ENCODE assay signal across 8 mouse cellular contexts in the genomic region with DNA sequence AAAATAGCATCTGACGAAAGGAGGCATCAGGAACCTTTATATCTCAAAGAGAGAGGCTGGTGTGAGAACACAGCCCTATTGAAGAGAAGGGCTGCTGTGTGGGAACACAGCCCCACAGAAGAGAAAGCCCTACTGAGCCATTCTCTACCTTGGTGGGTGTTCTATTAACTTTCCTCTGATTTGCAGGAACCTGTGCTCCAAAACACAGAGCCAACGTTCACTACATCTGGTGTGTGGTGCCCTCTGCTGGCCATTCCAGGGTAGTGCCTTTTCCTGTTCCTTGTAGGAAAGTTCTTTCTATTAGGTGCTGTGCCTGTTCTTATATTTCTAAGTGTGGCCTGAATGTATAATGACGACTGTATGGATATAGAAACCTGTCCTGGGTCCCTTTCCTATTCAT. TPM values are rescaled to one million over a fixed set of nuclear protein-coding genes. Genes with fewer than 3 reads are reported as not detected.
A peak's percentile ranks its signal among the peaks of the same experiment; 100 is the strongest.
DNase-seq lines count a peak whose midpoint lies in the region; ATAC-seq lines count a peak whose summit lies in the region.

No protein-coding gene starts in this region.

- no peaks in the 10 kb centered on the region for H3K9me3 ChIP-seq in intestine, embryonic 16.5 days (ENCODE audit: control insufficient read depth, low read length)
- H3K9me3 ChIP-seq in midbrain, embryonic 14.5 days (ENCODE audit: control insufficient read depth, low read length): no peaks in the 10 kb centered on the region

- 30% methylated on average over 3 of the region's 3 CpGs for WGBS in intestine, embryonic 16.5 days
- WGBS in midbrain, embryonic 14.5 days: 27% methylated on average over 3 of the region's 3 CpGs

- ATAC-seq in intestine, embryonic 16.5 days: peak; percentile 57; the same call in 1 of the 2 replicates
- peak; percentile 62; the same call in 1 of the 2 replicates for ATAC-seq in midbrain, embryonic 14.5 days (ENCODE audit: low FRiP score, low TSS enrichment)

- no peak overlapping the region for H3K4me2 ChIP-seq in intestine, embryonic 16.5 days (ENCODE audit: low read depth, low read length)
- no peak overlapping the region for H3K4me2 ChIP-seq in midbrain, embryonic 14.5 days (ENCODE audit: low read length)

- no peak overlapping the region for H3K27ac ChIP-seq in intestine, embryonic 16.5 days (ENCODE audit: low read length)
- H3K27ac ChIP-seq in midbrain, embryonic 14.5 days (replicated peaks; ENCODE audit: low read depth, low read length): no peak overlapping the region

- peak; percentile 53 for DNase-seq in 3134 (ENCODE audit: extremely low read depth, insufficient read length, low spot score)
- DNase-seq in adrenal gland, adult 2 months: peak; percentile 79
- DNase-seq in embryo, embryonic 10.5 days (ENCODE audit: low spot score): peak; percentile 92
- DNase-seq in gastrocnemius, postnatal 4 days (ENCODE audit: low spot score in 2 of 2): peak; percentile 57 to 79
- DNase-seq in left cerebral cortex, postnatal 25 days (ENCODE audit: low spot score in 2 of 2): peak; percentile 81 to 87
- peak; percentile 94 for DNase-seq in midbrain, embryonic 14.5 days
- DNase-seq in spleen, adult 12 weeks (ENCODE audit: low spot score): peak; percentile 54

- no peak overlapping the region for H3K4me3 ChIP-seq in intestine, embryonic 16.5 days (ENCODE audit: low read length)
- H3K4me3 ChIP-seq in midbrain, embryonic 14.5 days (replicated peaks; ENCODE audit: low read depth, low read length): no peak overlapping the region

- H3K4me1 ChIP-seq in intestine, embryonic 16.5 days (ENCODE audit: control insufficient read depth, insufficient read depth, low read length): no peaks in the 10 kb centered on the region; the same call in 1 of the 2 replicates
- H3K4me1 ChIP-seq in midbrain, embryonic 14.5 days (ENCODE audit: control insufficient read depth, insufficient read depth, low read length): no peaks in the 10 kb centered on the region

- H3K9ac ChIP-seq in intestine, embryonic 16.5 days (ENCODE audit: low read depth, low read length): no peak overlapping the region
- H3K9ac ChIP-seq in midbrain, embryonic 14.5 days (replicated peaks; ENCODE audit: low read length): no peak overlapping the region

- no peaks in the 10 kb centered on the region for H3K36me3 ChIP-seq in intestine, embryonic 16.5 days (ENCODE audit: control insufficient read depth, insufficient read depth, low read length)
- H3K36me3 ChIP-seq in midbrain, embryonic 14.5 days (ENCODE audit: control insufficient read depth, insufficient read depth, low read length): no peaks in the 10 kb centered on the region

- intact Hi-C loops in left cerebral cortex, postnatal 25 days (cut with DNase I): loop anchor here (1.0 to 5.0 kb wide), 2 partner anchors 183 to 361 kb away; no protein-coding TSS in a partner anchor

- H3K27me3 ChIP-seq in intestine, embryonic 16.5 days (replicated peaks; ENCODE audit: control insufficient read depth, insufficient read depth, low read length): no peaks in the 10 kb centered on the region
- no peaks in the 10 kb centered on the region for H3K27me3 ChIP-seq in midbrain, embryonic 14.5 days (ENCODE audit: control insufficient read depth, insufficient read depth, low read length)

RNA-seq across cellular contexts. Expression of a gene that starts 7.8 kb away (rescaled TPM):
- total RNA-seq in adrenal gland, adult 2 months (2021): 10 to 100 TPM; 20.6 to 25.6 TPM
- polyA plus RNA-seq in adrenal gland, adult 2 months (2012; rRNA removed): 6.3 TPM in 2 replicates
- total RNA-seq in gastrocnemius, postnatal 4 days (2021): 10 to 100 TPM; 25.2 to 31.1 TPM
- 21.0 and 25.2 TPM in 2 replicates for polyA plus RNA-seq in intestine, embryonic 16.5 days (2015; fragmentation: Nextera tagmentation; extraction: Ambion mirVana)
- 10 to 100 TPM; 29.6 to 31.5 TPM for total RNA-seq in left cerebral cortex, postnatal 25 days (2021)
- 45.7 and 50.1 TPM in 2 replicates for polyA plus RNA-seq in midbrain, embryonic 14.5 days (2014; fragmentation: Nextera tagmentation; extraction: Ambion mirVana)
